Mouse (Mus musculus): ENCODE data around the gene Shh. TPM values are rescaled to one million over a fixed set of nuclear protein-coding genes. Genes with fewer than 3 reads are reported as not detected.

Shh gene
- total RNA-seq, 2 experiments from 2014 or later = not detected

DNA sequence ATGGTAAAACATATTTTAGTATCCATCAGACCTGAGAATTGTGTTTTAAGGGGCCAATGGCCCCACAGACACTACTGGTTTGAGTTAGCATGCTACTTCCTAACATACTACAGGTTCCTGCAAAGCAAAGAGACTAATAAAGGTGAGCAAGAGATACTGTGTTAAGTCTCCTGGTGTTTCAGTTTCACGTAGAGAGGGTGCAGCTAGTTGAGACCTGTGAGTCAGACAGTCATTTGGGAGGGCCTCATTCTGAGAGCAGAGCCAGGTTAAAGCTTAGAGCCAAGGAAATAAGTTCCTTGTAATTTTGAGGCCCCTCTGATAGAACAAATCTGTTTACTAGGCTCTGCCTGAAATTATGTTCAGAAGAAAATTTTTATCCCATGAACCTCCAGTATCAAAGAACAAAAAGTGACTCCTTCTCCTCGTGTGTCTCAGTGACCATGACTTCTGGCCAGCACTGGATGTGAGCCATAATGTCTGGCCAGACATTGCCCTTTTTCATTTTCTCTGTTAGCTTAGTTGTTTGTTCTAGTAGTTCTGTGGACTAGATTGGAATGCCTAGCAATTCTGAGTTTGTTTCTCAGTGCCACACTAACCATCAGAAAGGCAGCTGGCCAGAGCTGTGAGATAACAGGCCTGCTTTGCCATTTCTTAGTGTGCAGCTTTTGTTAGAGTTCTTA, 54.9 kb downstream of the Shh start:
- no peak for DNase-seq
- intact Hi-C loops (cut with DNase I; ENCODE audit: low total_unique reads) = no loop called here

Other genes starting within 250 kb of the Shh start
- under 1 TPM in 1 of 2 experiments, not detected in 1; 0.12 TPM for gene Cnpy1, start 221.4 kb downstream of the Shh start, total RNA-seq (2021)
- 10 to 100 TPM; 20.3 to 28.3 TPM for gene Rbm33, start 150.1 kb downstream of the Shh start, total RNA-seq (2021)